Mouse (Mus musculus) kidney, postnatal 25 days (tissue): ENCODE measurements around the gene Gm9112.
"Not testable (repeated sequence)": the region's sequence is repeated elsewhere in the genome, so short reads cannot be mapped to it uniquely, and the experiment has no call there.

ENCODE experiments used
- DNase-seq, 2 experiments: peaks; one replicate each; pipeline ENCODE4 v3.0.0; 2021; ENCODE audit warnings: mixed read lengths in 2 of 2

Gene Gm9112

DNA sequence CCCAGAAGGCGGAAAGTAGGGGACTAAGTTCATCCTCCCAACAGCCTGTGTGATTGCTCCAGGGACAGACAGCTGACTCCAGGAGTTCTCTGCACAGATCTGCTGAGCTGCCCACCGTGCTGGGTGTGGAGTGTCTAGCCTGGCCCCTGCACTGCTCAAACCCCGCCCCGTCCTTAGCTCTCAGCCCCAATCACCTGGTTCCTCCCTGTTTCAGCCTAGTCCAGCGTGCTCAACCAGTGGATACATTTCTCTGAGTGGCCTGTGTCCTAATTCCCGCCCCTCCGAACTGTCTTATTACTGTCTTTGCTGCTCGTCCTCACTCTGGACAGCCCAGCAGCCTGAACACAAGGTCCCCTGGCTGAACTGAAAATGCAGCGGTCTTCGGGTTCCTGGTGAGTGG, at the start of gene Gm9112, which contains the start of gene Dmrtc1b:
Gene Gm9112, minus strand, starts transcription at position 101 of the 400 bp plus-strand sequence.
Gene Dmrtc1b, plus strand, starts transcription at position 331 of the 400 bp plus-strand sequence.
- DNase-seq: not testable (repeated sequence)

- DNase-seq: not testable (repeated sequence)
Measured at GRCm38 (mm10) chrX:102724226-102724625, 16.8 kb upstream of the Gm9112 start.

DNA sequence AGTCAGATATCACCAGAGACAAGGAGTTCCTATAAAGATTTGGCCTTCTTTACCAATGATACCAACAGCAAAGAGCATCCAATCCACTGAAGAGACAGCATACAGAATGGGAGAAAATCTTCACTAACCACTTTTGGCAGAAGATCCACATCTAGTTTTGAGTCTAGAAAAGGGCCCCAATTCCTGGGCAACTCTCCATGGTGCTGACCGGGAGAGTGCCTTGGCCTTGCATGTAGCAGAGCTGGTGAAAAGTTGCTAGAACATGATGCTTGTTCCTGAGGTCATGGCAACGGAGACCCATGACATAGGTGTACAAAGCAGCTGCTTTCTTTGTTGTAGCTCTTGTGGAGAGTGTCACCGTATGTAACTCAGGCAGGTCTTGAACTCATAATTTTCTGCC, 6.8 kb downstream of the Gm9112 start:
- DNase-seq: peak in 1 of 2 experiments; percentile 1

DNA sequence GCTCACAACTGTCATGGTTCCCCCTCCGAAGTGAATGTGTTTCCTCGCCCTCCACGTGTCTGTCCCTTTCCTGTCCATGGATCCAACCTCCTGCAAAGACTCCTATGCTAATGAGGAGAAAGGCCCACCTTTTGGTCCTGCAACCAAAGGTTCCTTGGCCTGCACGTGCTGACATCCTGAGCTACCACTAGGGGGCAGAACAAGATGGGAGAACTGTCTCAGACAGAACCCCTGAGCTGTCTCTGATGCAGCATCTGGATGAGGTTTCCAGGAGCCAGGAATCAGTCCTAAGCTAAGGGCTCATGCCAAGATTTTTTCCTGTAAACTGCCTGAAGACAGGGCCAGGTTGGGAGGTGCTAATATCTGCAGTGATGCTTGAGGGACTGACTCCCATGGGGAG, 18.2 kb downstream of the Gm9112 start:
- peak; percentile 5 to 43 for DNase-seq

- not testable (repeated sequence) for DNase-seq
Measured at GRCm38 (mm10) chrX:102686872-102687271, 20.6 kb downstream of the Gm9112 start, which contains the start of gene Gm3880. Gene Gm3880 (minus strand): TSS chrX:102686972.

- DNase-seq: not testable (repeated sequence)
Measured at GRCm38 (mm10) chrX:102684706-102685105, 22.7 kb downstream of the Gm9112 start.

DNA sequence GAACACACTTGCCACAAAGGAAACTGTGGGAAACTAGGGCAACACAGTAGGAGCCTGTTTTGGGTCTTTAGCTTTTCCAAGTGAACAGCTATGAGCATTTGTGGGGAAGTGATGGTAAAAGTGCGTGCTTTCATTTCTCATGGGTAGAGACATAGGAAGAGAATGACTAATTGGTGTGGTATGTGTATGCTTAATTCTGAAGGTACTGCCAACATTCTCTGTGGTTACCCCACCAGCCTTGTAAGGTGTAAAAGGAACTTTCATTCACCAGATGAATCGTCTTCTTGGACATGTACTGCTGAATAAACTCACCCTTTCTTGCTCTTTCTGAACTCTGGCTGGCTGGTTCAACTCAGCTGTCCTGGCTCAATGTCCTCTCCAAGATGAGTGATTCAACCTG, 40.8 kb downstream of the Gm9112 start:
- DNase-seq: no peak

- DNase-seq: peak in 1 of 2 experiments; percentile 33
Measured at GRCm38 (mm10) chrX:102660712-102661111, 46.7 kb downstream of the Gm9112 start.
